Mouse (Mus musculus): ENCODE measurements at regions not wholly inside any gene's neighbourhood (a gene's known extent, or its start where the extent isn't known, plus 50 kb on each side); places are given as distances from the start of the nearest gene placed in this dataset.
"Not testable (repeated sequence)": the region's sequence is repeated elsewhere in the genome, so short reads cannot be mapped to it uniquely, and the experiment has no call there.

DNA sequence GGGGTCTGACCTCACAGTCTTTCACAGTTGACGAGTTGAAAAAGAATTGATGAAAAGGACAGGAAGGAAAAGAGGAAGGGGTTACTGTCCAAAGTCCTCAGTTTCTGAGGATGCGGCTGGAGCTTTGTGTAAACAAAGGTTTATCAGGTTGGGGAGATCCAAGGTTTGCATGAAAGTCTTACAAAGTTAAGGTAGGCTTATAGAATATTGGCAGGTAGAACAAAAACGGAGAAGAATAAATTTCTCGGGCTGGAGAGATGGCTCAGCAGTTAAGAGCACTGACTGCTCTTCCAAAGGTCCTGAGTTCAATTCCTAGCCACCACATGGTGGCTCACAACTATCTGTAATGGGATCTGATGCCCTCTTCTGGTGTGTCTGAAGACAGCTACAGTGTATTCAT lies 60.9 kb upstream of the Acpp start:
- DNase-seq (ENCODE audit: low read depth), result not testable (repeated sequence)

DNA sequence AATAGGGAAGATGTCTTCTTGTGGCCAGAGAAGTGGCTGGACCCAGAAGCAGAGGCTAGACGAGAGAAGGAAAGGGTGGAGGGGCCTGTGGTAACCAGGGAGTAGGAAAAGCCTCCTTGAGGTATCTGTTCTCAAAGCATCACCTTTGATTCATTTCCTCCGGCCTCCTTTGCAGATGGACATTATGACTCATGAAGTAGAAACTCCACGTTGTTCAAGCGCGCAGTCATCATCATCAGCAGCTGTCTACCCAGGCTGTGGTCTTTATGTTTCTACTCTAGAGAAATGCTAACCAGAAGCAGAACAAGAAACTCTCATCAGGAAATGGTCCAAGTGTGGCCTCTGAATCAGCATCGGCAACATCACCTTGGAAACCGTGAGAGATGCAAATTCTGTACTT lies 50.3 kb upstream of the Acpp start:
- DNase-seq (ENCODE audit: low read depth), result peak; percentile 19
